Mouse (Mus musculus): ENCODE results near the gene Kif18a.
A peak's percentile ranks its signal among the peaks of the same experiment; 100 is the strongest.

Gene Kif18a

GRCm38 (mm10) chr2:109280600-109281340 is at the start of gene Kif18a, which contains the start of gene Mettl15:
Gene Kif18a, plus strand, starts transcription at chr2:109280738.
Gene Mettl15, minus strand, starts transcription at chr2:109280748.
- DNase-seq = peak; percentile 97

- no peak for DNase-seq
Observed at GRCm38 (mm10) chr2:109233876-109234275, 46.7 kb upstream of the Kif18a start.

- DNase-seq = no peak
Observed at GRCm38 (mm10) chr2:109235741-109236140, 44.8 kb upstream of the Kif18a start.

- no peak for DNase-seq
Observed at GRCm38 (mm10) chr2:109241947-109242346, 38.6 kb upstream of the Kif18a start.

- no peak for DNase-seq
Observed at GRCm38 (mm10) chr2:109262779-109263178, 17.8 kb upstream of the Kif18a start.

- DNase-seq = no peak
Observed at GRCm38 (mm10) chr2:109273098-109273497, 7.4 kb upstream of the Kif18a start.

GRCm38 (mm10) chr2:109277593-109277992 is 2.9 kb upstream of the Kif18a start:
- DNase-seq = no peak

- peak; percentile 57 for DNase-seq
Observed at GRCm38 (mm10) chr2:109278036-109278435, 2.5 kb upstream of the Kif18a start.

GRCm38 (mm10) chr2:109280272-109280599 is 302 bp upstream of the Kif18a start:
- DNase-seq = no peak

GRCm38 (mm10) chr2:109281341-109281690 is 778 bp downstream of the Kif18a start:
- DNase-seq = no peak

GRCm38 (mm10) chr2:109284121-109284520 is 3.6 kb downstream of the Kif18a start:
- DNase-seq = no peak

- no peak for DNase-seq
Observed at GRCm38 (mm10) chr2:109289327-109289726, 8.8 kb downstream of the Kif18a start.

- no peak for DNase-seq
Observed at GRCm38 (mm10) chr2:109296264-109296663, 15.7 kb downstream of the Kif18a start.

GRCm38 (mm10) chr2:109298160-109298559 is 17.6 kb downstream of the Kif18a start:
- no peak for DNase-seq

GRCm38 (mm10) chr2:109302234-109302633 is 21.7 kb downstream of the Kif18a start:
- no peak for DNase-seq

GRCm38 (mm10) chr2:109303638-109304037 is 23.1 kb downstream of the Kif18a start:
- DNase-seq = no peak

GRCm38 (mm10) chr2:109311369-109311768 is 30.8 kb downstream of the Kif18a start:
- no peak for DNase-seq

- DNase-seq = no peak
Observed at GRCm38 (mm10) chr2:109331807-109332206, 51.3 kb downstream of the Kif18a start.

GRCm38 (mm10) chr2:109334237-109334636 is 53.7 kb downstream of the Kif18a start:
- DNase-seq = no peak

- DNase-seq = no peak
Observed at GRCm38 (mm10) chr2:109335765-109336164, 55.2 kb downstream of the Kif18a start.

- DNase-seq = no peak
Observed at GRCm38 (mm10) chr2:109345386-109345785, 64.8 kb downstream of the Kif18a start.

- no peak for DNase-seq
Observed at GRCm38 (mm10) chr2:109348742-109349141, 68.2 kb downstream of the Kif18a start.

GRCm38 (mm10) chr2:109358456-109359141 is 78.1 kb downstream of the Kif18a start:
- no peak for DNase-seq

- no peak for DNase-seq
Observed at GRCm38 (mm10) chr2:109365962-109366361, 85.4 kb downstream of the Kif18a start.

GRCm38 (mm10) chr2:109374881-109375280 is 94.3 kb downstream of the Kif18a start:
- DNase-seq = no peak

Measured in thymus, postnatal 14 days (tissue).